Mouse (Mus musculus) stomach, postnatal 0 days (tissue): ENCODE results near the gene Ctsl. TPM values are rescaled to one million over a fixed set of nuclear protein-coding genes. Genes with fewer than 3 reads are reported as not detected.

ENCODE experiments used
- ATAC-seq: fragments of 200-750 bp; cut with Nextera tagmentation; 2 replicates; pipeline ENCODE4 v1.8.0; 2017; ENCODE audit not compliant: low FRiP score, low TSS enrichment
- DNase-seq: peaks from one replicate; pipeline ENCODE4 v3.0.0-alpha.2; 2016; ENCODE audit warnings: low spot score
- H3K27ac ChIP-seq: fragments of 300-500 bp; sonication (generic); replicated peaks from 2 replicates; pipeline ENCODE4 v1.5.1; 2014; ENCODE audit warnings: mild to moderate bottlenecking, control low read depth
- H3K27me3 ChIP-seq: fragments of 300-500 bp; sonication (generic); 2 replicates; pipeline ENCODE4 v1.6.1; 2014; ENCODE audit warnings: low read length; ENCODE audit not compliant: control insufficient read depth, insufficient read depth
- H3K36me3 ChIP-seq: fragments of 300-500 bp; sonication (generic); 2 replicates; pipeline ENCODE4 v1.6.1; 2014; ENCODE audit warnings: low read length, mixed read lengths; ENCODE audit not compliant: control insufficient read depth, insufficient read depth
- H3K4me1 ChIP-seq: fragments of 300-500 bp; sonication (generic); replicated peaks from 2 replicates; pipeline ENCODE4 v1.6.1; 2014; ENCODE audit warnings: antibody characterized with exemption; ENCODE audit not compliant: control insufficient read depth, insufficient read depth
- H3K4me2 ChIP-seq: fragments of 300-500 bp; sonication (generic); replicated peaks from 2 replicates; pipeline ENCODE4 v1.6.1; 2014; ENCODE audit warnings: low read depth, mild to moderate bottlenecking, control low read depth, moderate library complexity
- H3K4me3 ChIP-seq: fragments of 300-500 bp; sonication (generic); 2 replicates; pipeline ENCODE4 v1.5.1; 2014; ENCODE audit warnings: low read depth, low read length, control low read depth
- H3K9ac ChIP-seq: fragments of 300-500 bp; sonication (generic); 2 replicates; pipeline ENCODE4 v1.6.1; 2014; ENCODE audit warnings: mild to moderate bottlenecking, low read length, control low read depth, mixed read lengths
- H3K9me3 ChIP-seq: fragments of 300-500 bp; sonication (generic); 2 replicates; pipeline ENCODE4 v1.6.1; 2016; ENCODE audit warnings: low read length; ENCODE audit not compliant: control insufficient read depth
- CTCF ChIP-seq: IDR thresholded peaks from 2 replicates; pipeline ENCODE4 v1.5.1; 2016; ENCODE audit warnings: antibody characterized with exemption, low read depth, mild to moderate bottlenecking, moderate library complexity
- EP300 ChIP-seq: optimal IDR thresholded peaks from 2 replicates; pipeline ENCODE3; 2016; ENCODE audit warnings: antibody characterized with exemption
- WGBS: fragments of 180-500 bp; shearing (Covaris S2); extraction: QIAGEN DNeasy Blood & Tissue Kit; methylation state at CpG from one replicate; pipeline ENCODE4 v1.1.7; 2014; 5-methylcytosine and 5-hydroxymethylcytosine counted together
- polyA plus RNA-seq: library from polyadenylated mRNA; unstranded; fragments of >200 nt; fragmentation: Nextera tagmentation; extraction: Ambion mirVana; gene quantifications from 2 replicates; pipeline ENCODE4 v1.2.1, GENCODE M21; 2015

The Ctsl gene
- polyA plus RNA-seq, 1 experiment from 2014 or later = 183 TPM

DNA sequence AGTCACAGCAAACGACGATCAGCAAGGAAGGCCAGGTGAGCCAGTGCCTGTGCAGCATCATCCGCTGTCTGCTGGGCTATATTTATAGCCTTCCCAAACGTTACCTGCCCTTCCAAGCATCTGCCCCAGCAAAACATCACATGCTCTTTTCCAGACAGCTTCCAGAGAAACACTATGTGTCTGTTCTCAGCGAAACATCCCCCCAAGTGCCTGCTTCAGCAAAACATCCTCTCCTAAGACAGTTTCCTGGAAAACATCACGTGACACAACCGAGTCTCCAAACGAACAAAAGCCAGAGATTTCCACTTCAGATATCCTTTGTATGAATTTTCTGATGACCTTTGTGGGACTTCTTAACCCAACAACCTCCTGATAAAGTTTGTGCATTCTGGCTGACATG lies 50.4 kb downstream of the Ctsl start:
- no peak for TF ChIP-seq EP300
- TF ChIP-seq CTCF = no peak
- H3K4me1 ChIP-seq = no peaks in the 10 kb centered on the region
- H3K4me2 ChIP-seq = no peak overlapping the region
- DNase-seq = no peak
- no peaks in the 10 kb centered on the region for H3K27me3 ChIP-seq
- H3K4me3 ChIP-seq = no peak overlapping the region
- 73% methylated on average over 8 of the region's 8 CpGs for WGBS
- no peak overlapping the region for H3K9ac ChIP-seq
- ATAC-seq = no peak
- no peak overlapping the region for H3K27ac ChIP-seq
- no peaks in the 10 kb centered on the region for H3K9me3 ChIP-seq
- no peaks in the 10 kb centered on the region for H3K36me3 ChIP-seq

DNA sequence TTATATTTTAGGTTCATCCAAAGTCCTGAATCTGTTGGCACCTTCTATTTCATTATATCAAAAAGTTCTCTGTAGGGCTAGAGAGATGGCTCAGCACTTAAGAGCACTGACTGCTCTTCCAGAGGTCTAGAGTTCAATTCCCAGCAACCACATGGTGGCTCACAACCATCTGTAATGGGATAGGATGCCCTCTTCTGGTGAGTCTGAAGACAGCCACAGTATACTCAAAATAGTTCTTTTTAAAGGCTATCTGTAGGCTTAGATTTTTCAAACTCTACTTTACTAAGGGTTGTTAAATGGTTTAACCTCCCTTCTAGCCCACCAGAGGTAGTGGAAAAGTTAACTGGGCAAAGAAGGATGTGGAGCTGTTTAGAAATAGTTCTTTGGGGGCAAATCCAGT lies 50.9 kb downstream of the Ctsl start:
- no peak overlapping the region for H3K4me2 ChIP-seq
- H3K27me3 ChIP-seq = no peaks in the 10 kb centered on the region
- H3K9ac ChIP-seq = no peak overlapping the region
- H3K4me3 ChIP-seq = no peak overlapping the region
- no peaks in the 10 kb centered on the region for H3K4me1 ChIP-seq
- H3K27ac ChIP-seq = no peak overlapping the region
- H3K36me3 ChIP-seq = no peaks in the 10 kb centered on the region
- ATAC-seq = no peak
- H3K9me3 ChIP-seq = no peaks in the 10 kb centered on the region
- TF ChIP-seq CTCF (no peak; the same call in 1 of the 2 replicates), EP300 (no peak)
- no peak for DNase-seq

DNA sequence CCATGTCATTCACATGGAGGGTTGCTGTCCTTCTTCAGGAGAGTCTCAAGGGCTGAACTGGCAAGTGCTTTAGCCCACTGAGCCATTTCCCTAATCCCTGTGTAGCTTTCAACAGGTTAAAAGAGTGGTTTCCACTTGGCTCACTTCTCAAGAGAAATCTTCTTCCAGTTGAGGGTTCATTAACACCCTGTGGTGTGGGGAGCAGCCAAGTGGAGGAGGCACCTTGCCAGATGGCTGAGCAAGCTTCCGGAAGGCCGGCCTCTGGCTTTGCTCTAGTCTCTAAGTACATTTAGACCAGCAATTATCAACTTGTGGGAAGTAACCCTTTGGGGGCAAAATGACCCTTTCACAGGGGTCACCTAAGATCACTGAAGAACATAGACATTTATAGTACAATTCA lies 52.3 kb downstream of the Ctsl start:
- Histone ChIP-seq H3K4me2 (no peak overlapping the region), H3K9ac (no peak overlapping the region), H3K4me3 (no peak overlapping the region), H3K27me3 (no peaks in the 10 kb centered on the region), H3K27ac (no peak overlapping the region), H3K9me3 (no peaks in the 10 kb centered on the region), H3K4me1 (no peaks in the 10 kb centered on the region), H3K36me3 (no peaks in the 10 kb centered on the region)
- TF ChIP-seq CTCF (no peak), EP300 (no peak)
- 51% methylated on average over 2 of the region's 2 CpGs for whole genome bisulfite sequencing
- ATAC-seq (no peak), DNase-seq (no peak)

DNA sequence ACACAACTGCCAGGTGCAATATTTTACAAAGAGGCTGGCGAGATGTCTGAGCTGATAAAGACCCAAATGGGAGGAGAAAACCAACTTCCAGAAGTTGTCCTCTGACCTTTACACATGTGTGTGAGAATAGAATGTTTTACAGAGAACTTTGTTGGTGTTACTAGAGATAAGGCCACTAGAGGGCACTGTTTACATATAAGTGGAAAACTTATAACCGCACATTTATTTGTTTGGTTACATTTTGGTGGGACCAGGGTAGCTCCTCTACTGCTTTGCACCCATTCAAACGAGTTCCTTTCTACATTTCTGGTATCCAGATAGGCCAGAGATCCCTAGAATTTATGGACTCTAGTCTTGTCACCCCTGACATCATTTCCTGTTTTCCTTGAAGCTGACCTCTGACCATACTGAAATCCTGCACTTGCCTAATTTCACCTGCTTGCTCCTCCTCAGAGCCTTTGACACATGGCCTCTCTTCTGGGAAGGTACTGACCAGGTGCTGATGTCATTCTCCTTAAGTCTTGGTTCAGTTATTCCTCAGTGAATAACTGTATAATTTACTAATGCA lies 55.1 kb downstream of the Ctsl start:
- Histone ChIP-seq H3K9me3 (no peaks in the 10 kb centered on the region), H3K27ac (no peak overlapping the region), H3K9ac (no peak overlapping the region), H3K27me3 (no peaks in the 10 kb centered on the region), H3K4me1 (no peaks in the 10 kb centered on the region), H3K4me3 (no peak overlapping the region), H3K36me3 (no peaks in the 10 kb centered on the region), H3K4me2 (no peak overlapping the region)
- no peak for DNase-seq
- WGBS = 3% methylated on average over 3 of the region's 3 CpGs
- TF ChIP-seq CTCF (peak; percentile 87), EP300 (no peak)
- ATAC-seq = no peak

DNA sequence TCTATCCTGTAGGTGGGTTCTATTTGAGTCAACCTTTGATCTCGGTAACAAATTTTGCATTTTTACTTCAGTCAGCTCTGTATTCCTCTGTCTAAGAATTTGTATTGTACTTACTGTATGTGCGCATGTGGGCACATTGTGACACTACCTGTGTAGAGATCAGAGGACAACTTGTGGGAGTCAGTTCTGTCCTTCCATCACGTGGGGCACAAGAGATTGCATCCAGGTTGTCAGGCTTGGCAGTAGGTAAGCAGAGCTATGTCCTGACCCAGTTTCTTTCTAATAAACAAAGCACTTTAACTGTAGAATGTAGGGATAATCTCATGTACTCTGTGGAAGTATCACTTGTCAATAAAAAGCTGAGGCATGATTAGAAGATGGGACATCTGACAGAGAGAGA lies 56.6 kb downstream of the Ctsl start:
- H3K4me3 ChIP-seq = no peak overlapping the region
- 73% methylated on average over 3 of the region's 3 CpGs for WGBS
- H3K27ac ChIP-seq = no peak overlapping the region
- H3K27me3 ChIP-seq = no peaks in the 10 kb centered on the region
- no peaks in the 10 kb centered on the region for H3K36me3 ChIP-seq
- ATAC-seq (no peak), DNase-seq (no peak)
- TF ChIP-seq EP300 (no peak), CTCF (no peak)
- no peak overlapping the region for H3K9ac ChIP-seq
- H3K9me3 ChIP-seq = no peaks in the 10 kb centered on the region
- peaks cover 2% of the 10 kb centered on the region; the same call in 1 of the 2 replicates for H3K4me1 ChIP-seq
- H3K4me2 ChIP-seq = no peak overlapping the region

DNA sequence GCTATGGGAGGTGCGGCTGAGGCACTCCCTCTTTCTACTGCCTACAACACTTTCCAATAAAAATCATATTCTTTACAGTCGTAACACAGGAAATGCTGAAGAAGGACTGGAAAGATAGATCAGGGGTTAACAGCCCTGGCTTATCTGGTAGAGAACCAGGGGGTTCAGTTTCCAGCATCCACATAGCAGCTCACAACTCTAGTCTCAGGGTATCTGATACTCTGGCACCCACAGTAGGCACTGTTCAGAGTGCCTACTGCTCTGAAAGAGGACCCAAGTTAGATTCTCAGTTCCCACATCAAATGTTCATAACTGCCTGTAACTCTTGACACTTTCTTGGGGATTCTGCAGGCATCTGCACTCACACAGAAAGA lies 57.8 kb downstream of the Ctsl start:
- Histone ChIP-seq H3K27me3 (no peaks in the 10 kb centered on the region), H3K4me2 (peak overlapping the region; percentile 74), H3K4me3 (peak overlapping the region; percentile 83), H3K27ac (peak overlapping the region; percentile 98), H3K9ac (peak overlapping the region; percentile 43; the same call in 1 of the 2 replicates), H3K36me3 (no peaks in the 10 kb centered on the region), H3K4me1 (peaks cover 2% of the 10 kb centered on the region; the same call in 1 of the 2 replicates), H3K9me3 (no peaks in the 10 kb centered on the region)
- WGBS = 0% methylated on average over 2 of the region's 2 CpGs
- TF ChIP-seq EP300 (peak; percentile 58), CTCF (no peak)
- ATAC-seq (no peak), DNase-seq (no peak)
